Mouse (Mus musculus) T-helper 2 cell (primary cell): ENCODE results near the gene Camkk1.

Experiments
- in situ Hi-C: fragments of 300-600 bp; cut with MboI, MseI; formaldehyde crosslinking; loops from one replicate; pipeline ENCODE4 v1.15.1; 2025; ENCODE audit warnings: high pct_unique_total_duplicates

Camkk1 gene

DNA sequence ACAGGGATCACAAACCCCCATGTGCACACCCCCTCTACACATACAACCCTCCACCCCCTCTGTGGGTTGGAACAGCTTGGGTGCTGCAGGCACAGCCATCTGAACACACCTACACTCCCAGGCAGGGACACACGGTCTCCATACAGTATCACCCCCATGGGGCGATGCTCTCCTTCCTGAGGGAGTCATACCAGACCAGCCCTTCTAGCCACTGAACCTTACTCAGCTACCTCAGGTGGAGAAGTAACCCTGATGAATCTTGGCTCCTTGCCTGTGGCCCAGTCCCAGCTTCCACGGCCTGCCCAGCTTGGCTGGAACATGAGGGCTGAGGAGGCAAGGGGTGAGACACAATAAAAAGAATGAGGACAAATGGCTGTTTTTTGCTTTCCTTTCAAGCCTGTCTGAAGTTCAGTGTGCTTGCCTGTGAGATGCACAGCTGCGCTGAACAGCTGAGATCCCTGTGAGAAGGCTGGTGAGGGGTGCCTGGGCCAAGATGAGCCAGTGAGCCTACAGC, 3.9 kb upstream of the Camkk1 start:
- in situ Hi-C loops = no loop called here

DNA sequence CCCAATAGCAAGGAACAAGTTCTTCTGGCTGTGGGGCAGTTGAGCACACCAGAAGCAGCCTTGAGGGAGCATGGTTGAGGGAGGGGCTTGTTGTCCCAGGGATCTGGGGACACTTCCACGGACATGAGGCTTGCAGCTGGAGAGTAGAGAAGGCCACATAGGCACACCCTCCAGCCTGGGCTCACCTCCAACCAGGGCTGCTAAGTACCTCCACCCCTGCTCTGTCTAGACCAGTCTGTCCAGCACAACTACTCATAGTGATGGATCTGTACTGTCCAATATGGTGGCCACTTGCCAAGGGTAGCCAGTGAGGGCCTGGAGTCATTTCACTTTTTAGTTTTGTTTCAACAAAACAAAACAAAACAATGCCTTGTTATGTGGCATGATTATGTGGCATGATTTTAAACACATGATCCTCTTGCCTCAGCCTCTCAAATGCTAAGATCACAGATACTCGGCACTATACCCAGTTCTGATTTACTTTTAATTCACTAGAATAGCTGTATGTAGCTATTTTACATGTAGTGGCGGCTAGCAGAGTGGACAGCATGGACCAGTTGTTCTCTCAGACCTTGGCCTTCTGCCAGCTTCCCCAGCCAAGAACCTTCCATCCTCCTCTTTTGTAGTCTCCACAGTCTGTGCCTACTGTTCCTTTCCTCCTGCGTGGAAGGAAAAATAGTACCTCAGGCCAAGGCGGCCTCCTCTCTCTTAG, 3.3 kb upstream of the Camkk1 start:
- in situ Hi-C loops = no loop called here

DNA sequence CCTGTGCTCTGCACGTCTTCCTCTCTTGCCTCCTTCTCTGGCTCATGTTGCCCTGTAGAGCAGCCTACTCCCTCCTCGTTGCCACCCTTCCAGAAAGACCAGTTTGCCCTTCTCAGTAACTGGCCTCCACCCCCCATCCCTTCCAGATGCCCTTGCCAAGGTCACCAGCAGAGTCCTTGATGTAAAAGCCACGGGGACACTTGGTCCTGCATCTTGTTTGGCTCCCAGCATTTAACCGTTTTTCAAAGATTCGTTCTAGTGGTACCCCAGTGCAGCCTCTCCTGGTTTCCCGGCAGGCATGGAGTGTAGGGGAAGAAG, 2.7 kb upstream of the Camkk1 start:
- in situ Hi-C loops = no loop called here

DNA sequence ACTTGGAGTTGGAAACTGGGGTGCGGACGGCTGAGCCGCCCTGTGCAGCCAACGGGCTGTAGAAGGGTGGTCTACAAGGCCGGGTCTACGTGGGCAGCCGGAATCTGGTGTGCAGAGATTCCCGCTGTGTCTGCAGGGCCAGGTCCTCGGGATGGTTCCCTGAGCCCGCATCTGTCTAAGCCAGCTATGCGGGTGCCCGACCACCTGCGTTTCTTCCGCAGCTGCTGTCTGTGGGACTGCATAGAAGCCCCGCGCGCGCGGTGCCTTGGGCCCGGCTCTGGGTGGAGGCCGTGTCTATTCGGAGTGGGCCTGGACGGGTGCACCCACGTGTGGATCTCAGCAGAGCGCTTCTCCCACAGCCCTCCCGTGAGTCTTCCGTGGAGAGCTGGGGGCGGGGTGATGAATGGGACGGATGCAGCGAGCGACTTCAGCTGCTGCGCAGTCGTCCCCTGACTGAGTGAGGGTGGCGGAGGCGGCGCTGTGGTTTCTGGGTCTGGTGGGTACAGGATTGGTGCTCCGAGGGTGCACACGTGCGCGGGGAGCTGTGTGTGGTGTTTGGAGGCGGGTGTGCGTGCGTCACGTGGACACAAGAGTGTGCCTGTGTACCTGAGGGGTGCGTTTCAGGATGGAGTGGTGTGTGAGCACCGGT, 463 bp downstream of the Camkk1 start:
- in situ Hi-C loops = no loop called here

DNA sequence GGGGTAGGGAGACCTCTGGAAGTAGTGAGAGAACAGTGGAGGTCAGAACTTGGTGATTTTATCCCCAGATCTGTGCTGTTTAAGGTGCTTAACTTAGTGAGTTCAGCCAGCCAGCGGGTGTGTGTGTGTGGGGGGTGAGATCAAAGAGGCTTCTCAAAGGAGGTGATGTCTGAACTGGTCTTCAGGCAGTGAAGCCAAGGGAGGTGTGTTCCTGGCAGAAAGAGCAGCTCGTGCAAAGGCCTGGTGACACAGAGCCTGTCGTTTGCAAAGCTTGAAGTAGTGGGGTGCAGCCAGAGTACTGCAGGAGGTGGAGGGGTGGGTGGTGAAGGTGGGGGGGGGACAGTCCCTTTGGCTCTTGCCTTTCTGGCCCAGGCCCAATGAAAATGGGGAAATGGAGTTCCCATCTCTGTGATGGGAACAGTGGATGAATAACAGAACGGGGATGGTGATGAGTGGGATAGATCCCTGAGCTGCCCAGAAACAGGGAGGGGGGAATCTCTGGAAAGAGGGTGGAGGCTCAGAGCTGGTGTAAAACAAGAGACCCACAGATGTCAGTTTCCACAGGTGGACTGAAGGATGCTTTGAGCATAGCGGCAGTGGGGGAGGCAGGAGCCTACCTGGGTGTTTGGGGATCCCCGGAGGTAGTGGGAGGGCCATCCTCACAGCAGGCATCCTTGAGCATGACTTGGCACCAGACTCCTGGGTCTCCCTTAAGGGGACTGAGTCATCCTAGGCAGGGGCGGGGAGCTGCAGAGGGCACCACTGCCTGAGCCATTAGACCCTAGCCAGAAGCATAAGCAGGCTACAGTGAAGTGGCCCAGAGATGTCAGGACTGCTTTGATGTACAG, 2.4 kb downstream of the Camkk1 start:
- in situ Hi-C loops = no loop called here

DNA sequence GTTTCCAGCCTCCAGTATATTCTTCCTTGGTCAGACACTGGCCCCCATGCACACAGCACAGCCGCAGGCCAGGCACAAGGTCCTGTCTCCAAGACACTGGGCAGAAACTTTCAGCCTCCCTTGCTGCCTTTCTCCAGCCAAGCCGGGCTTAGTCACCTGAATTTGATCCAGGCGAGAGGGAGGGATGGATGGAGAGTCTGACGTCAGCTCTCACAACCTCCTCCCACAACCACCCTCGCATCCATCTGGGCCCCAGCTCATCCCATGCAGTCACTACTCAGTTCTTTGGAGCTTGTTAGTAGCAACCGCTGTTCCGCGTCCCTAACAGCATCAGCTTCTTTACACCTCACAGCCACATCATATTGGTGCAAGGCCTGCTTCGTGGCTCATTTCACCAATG, 4.3 kb downstream of the Camkk1 start:
- in situ Hi-C loops = no loop called here

DNA sequence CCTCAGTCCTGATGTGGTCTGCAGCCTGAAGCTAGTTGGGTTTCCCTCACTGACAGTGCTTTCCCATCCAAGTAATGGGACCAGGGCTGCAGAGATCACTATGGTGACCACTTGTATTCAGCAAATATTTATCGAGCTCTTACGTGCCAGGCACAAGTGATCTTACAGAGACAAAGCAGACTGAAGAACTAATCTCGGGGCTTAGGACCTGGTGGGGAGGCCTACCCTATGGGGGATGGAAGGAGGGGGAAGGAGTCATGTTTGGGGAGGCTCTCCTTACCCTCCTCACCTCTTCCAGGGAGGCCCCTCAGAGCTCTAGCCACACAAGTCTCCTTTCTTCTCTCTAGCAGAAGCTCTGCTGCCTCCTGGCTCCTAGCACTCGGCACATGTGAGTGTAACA, 5.0 kb downstream of the Camkk1 start:
- in situ Hi-C loops = no loop called here

DNA sequence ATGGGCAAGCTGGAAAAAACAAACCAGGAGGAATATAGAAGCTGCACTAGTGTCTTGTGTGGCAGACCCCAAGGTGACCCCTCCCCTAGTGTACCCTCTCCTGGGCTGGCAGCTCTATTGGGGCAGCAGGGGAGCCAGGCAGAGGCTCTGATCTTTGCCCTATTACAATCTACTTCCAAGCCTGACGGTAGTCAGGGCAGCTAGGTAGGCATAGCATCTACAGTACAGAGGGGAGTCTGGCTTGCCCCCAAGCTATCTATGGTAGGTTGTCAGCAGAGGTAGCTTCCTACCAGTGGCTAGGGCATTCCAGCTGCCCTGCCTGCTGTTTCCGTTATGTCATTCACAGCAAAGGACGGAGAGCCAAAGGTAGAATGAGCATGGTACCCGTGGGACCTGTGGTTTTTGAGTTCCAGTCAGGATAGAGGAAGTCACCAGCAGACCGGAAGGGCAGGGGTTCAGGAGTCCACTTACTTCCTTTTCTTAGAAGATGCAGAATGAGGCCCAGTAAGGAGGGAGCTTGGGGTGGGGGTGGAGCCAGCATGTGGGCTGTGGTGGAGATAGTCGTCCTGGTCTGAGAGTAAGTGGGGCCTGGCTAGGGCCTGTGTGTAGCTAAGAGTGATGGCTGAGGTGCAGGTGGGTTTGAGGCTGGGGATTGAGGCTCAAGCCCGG, 5.6 kb downstream of the Camkk1 start:
- in situ Hi-C loops = no loop called here

DNA sequence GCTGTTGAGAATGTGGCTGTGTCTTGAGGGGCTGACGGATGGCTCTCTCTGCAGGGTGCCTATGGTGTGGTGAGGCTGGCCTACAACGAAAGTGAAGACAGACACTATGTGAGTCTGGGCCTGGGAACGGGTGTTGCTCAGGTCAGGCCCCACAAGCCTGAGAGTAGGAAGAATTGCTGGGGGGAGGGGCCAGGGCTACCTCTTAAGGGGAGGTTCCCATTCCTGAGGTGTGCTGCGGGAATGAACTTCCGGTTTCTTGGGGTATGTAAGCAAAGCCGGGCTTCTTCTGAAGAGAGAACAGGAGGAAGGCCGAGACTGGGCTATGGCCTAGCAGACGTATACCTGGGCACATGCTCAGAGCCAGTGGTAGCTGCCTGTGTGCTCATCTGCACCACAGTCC, 8.2 kb downstream of the Camkk1 start:
- in situ Hi-C loops = no loop called here

DNA sequence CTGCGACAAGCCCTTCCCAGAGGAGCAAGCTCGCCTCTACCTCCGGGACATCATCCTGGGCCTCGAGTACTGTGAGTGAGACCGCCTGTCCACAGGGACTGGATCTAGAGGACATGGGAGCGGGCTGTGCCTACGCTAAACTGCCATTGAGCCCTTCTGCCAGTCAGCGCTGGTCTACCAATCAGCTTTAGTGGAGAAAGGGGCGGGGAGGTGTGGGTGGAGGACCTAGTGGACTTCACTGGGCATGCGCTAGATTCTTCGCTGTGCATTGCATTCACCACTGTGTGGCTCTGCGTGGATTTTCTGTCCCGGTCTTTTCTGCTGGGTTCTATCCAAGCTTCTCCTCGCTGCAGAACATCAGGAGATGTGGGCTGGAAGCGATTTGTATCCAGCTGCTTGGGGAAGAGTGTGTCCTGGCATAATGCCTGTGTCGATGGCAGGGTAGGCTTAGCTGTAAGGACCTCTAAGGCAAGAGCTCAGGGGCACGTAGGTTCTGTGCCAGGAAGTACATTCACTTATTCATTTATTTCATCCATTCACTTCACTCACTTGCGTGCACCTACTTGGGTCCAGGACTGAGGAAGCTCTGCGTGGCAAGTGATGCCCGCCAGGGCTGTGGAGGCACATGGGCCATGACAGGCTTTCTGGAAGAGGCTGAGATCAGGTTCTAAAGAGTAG, 12.2 kb downstream of the Camkk1 start:
- in situ Hi-C loops = no loop called here

DNA sequence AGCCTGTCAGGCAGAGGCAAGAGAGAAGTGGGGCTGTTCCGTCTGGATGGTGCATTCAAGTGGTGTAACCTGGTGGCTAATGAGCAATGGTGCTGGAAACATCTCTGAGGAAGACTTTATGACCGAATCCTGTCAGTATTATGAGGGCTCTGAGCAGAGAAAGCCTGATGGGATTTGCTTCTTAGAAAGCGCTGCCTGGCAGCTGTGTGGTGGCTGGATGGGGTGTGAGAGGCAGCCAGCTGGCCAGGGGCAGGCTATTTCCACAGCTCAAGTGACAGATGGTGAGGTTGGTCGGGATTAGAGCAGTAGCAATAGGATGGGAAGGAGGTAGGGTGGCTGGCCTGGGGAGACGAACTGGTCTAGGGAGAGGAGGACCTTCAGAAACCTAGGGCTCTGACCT, 12.7 kb downstream of the Camkk1 start:
- in situ Hi-C loops = no loop called here

DNA sequence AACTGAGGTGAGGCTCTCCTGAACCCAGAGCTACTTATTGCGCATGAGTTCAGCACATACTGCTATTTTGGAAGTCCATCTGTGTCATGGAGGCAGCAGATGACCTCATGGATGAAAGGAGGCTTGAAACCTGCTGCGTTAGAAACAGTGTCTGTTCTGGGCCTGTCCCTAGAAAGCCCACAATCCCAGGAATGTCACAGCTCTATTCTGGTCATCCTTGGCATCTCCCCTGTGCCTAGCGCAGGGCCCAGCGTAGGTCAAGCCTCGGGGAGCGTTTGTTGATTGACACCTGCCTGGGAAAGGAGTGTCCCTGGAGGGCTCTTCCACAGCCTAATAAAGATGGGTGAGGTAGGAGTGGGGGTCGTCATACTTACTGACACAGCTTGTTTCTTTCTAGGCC, 17.3 kb downstream of the Camkk1 start:
- in situ Hi-C loops = no loop called here

DNA sequence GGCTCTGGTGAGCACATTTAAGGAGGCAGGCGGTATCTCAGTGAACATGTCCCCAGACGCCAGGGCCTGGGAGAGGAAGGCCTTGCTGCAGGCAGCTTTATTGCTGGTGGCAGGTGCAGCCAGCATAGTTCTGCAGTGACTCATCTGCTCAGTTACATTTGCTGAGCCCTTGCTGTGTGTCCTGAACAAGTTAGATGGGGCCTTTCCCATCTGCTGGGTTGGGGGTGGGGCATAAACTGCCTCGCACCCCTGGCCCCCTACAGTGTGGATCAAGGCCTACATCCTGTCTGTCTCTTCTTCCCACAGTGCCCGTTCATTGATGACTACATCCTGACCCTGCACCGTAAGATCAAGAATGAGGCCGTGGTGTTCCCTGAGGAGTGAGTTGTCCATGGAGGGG, 18.1 kb downstream of the Camkk1 start:
- in situ Hi-C loops = no loop called here

DNA sequence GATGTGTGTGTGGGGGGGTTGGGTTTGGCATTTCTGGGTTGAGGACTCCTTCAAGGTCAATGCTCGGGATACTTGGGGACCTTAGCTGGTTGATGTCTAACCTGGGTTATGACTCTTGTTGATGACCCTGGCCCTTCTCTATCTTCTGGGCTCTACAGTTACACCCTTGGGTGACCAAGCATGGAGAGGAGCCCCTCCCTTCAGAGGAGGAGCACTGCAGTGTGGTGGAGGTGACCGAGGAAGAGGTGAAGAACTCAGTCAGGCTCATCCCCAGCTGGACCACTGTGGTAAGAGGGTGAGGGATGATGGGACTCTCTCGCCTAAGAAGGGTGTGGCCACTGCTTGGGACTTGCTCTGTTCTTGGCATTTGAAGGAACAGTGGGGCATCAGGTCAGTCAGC, 18.9 kb downstream of the Camkk1 start:
- in situ Hi-C loops = no loop called here

DNA sequence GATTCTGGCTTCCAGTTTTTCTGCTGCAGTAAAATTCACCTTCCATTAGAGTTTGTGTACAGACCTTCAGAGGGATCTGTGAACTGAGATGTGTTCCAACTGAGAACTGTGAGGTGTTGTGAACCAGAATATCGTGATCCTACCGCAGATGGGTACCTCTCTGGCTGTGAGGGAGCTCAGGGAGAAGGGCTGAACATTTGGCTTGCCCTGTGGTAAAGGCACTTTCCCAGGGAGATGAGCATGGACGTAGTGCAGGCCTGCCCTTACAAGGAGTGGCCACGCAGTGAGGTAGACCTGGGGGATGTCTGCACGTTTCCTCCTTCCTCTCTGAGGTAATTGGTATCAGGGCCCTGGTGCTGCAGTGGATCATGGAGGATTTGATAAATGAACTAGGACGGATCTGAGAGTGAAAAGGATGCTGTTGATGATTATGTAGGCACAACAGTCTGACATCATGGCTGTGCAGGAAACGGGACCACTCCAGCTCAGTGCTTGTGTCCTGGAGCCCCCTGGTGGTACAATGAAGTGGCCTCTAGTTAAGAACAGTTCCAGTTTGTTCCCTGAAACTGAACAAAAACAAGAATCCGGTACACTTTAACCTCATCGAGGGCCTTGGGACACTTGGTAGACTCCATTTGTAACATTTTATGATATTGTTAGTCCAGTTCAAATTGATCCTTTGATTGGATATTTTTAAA, 20.4 kb downstream of the Camkk1 start:
- in situ Hi-C loops = no loop called here

DNA sequence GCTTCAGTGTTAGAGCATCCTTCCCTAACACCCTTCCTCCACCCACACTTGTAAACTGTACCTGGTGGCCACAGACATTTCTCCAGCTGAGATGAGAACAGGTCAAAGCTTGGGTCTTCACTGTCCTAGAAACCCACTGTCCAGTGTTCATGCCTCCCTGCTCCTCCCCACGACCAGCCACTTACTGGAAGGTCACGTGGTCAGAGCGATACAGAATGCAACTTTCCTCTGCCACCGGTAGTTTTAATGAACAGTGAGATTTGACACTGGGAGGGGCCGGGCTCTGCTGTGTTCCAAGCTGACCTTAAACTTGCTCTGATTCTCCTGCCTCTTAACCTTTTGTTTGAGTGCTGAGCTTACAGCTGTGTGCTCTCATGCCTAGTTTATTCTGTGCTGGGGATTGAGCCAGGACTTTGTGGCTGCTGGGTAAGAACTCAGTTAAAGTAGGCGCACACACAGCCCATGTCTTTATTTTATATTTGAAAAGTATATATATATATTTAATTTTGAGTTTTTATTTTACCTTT, 25.5 kb downstream of the Camkk1 start:
- in situ Hi-C loops = loop anchor here (10.0 kb wide), 1 partner anchor 469 kb away; no protein-coding TSS in a partner anchor

DNA sequence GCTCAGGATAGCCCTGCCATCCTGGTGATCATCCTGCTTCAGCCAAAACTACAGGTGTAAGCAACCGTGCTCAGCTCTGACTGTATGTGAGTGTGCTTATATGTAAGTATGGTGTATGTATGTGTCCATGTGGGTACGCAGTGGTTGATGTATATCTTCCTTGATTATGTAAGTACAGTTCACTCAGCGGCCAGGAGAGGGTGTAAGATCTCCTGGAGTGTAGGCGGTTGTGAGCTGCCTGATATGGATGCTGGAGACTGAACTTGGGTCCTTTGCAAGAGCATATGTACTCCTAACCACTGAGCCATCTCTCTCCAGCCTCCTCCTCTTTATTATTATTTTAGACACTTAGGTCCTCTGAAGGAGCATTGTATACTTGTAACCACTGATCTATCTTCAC, 26.0 kb downstream of the Camkk1 start:
- in situ Hi-C loops = loop anchor here (10.0 kb wide), 1 partner anchor 470 kb away; no protein-coding TSS in a partner anchor

DNA sequence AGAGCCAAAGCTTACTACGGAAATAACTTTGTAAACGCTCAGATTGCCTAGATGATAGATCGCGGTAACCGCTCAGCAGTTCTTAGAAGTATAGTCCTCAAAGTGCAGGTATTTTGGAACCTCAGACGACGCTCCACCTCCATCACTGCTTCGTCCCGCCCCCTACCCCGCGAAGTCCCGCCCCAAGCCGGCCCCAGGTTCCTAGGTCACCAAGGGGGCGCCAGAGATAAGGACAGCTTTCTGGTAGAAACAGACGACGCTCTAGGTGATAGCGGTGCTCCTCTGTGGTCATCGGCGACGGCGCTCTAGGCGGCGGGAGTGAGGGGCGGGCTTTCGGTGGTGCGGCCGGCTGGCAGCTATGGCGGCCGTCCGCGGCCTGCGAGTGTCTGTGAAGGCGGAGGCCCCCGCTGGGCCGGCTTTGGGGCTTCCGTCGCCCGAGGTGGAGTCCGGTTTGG, 28.8 kb downstream of the Camkk1 start, which contains the start of gene Ncbp3:
Gene Ncbp3 (plus strand): TSS at position 242 of the 455 bp plus-strand sequence.
- in situ Hi-C loops = loop anchor here (10.0 kb wide), 1 partner anchor 473 kb away; no protein-coding TSS in a partner anchor

DNA sequence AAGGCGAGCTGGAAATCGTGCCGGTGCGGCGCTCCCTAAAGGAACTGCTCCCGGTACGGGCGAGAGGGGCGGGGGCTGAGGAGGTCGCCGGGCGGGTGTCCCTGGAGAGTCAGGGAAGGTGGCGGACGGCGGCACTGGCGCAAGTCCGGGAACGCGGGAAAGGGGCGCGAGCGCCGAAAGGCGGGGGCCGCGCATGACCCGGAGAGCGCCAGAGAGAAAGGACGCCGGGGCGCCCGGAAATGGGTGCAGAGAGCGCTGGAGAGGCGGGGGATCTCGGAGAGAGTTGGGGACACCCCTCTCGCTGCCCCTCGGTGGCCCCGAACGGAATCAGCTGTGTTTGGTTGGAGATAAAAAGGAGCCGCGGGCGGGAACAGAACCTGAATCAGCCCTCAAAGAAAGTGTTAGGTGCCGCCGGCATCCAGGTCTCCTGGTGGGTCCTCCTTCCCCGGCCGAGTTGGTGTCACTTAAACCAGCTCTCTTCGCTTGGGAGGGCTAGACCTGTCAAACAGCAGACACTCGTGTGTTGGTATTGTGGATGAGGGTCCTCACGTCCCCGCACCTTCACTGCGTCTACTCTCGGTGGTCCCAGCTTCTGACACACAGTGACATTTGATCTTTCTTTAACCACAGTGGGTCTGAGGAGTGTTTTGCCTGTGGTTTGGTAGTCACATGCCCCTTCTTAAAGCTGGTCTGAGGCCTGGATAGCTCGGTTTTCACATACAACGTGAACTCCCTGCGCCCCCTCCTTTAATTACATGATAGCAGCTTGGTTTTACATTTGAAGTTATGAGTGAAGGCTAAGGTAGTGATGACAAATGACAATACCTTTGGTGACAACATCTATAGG, 29.4 kb downstream of the Camkk1 start:
- in situ Hi-C loops = loop anchor here (10.0 kb wide), 1 partner anchor 473 kb away; no protein-coding TSS in a partner anchor
